Comparison of ENCODE assay signal across 21 mouse cellular contexts in genomic region chr5:97467246-97467645, GRCm38 (mm10). TPM values are rescaled to one million over a fixed set of nuclear protein-coding genes. Genes with fewer than 3 reads are reported as not detected.
DNase-seq lines count a peak whose midpoint lies in the region; ATAC-seq lines count a peak whose summit lies in the region.
"Had no signal": no experiment of that assay in that cellular context is flagged by ENCODE, and none has a peak within 500 bp of the region (broad histone marks: within the 10 kb centered on the region; RNA-seq: fewer than 3 reads in every experiment).

No protein-coding gene starts in this region.

- no peak overlapping the region for H3K4me3 ChIP-seq in forebrain, embryonic 14.5 days (ENCODE audit: low read depth, low read length)
- no peak overlapping the region for H3K4me3 ChIP-seq in forebrain, embryonic 11.5 days (ENCODE audit: low read depth, low read length)
- H3K4me3 ChIP-seq in forebrain, embryonic 16.5 days (replicated peaks; ENCODE audit: low read length) = no peak overlapping the region
- no peak overlapping the region for H3K4me3 ChIP-seq in limb, embryonic 10.5 days
- H3K4me3 ChIP-seq: embryonic facial prominence, embryonic 10.5 days; heart, adult 2 months; heart, embryonic 15.5 days had no signal

- H3K27ac ChIP-seq in forebrain, embryonic 14.5 days (ENCODE audit: low read depth, low read length) = no peak overlapping the region
- H3K27ac ChIP-seq in forebrain, embryonic 11.5 days (ENCODE audit: low read depth, low read length) = no peak overlapping the region
- peak overlapping the region; percentile 65; the same call in 1 of the 2 replicates for H3K27ac ChIP-seq in forebrain, embryonic 16.5 days (ENCODE audit: low read length)
- H3K27ac ChIP-seq in limb, embryonic 10.5 days = no peak overlapping the region
- H3K27ac ChIP-seq: embryonic facial prominence, embryonic 10.5 days; heart, adult 2 months; heart, embryonic 15.5 days; hindbrain, embryonic 14.5 days had no signal

- DNase-seq in forebrain, embryonic 14.5 days (ENCODE audit: low spot score) = peak; percentile 11
- DNase-seq in forebrain, embryonic 11.5 days (ENCODE audit: low spot score) = no peak
- peak; percentile 45 for DNase-seq in left cerebral cortex, postnatal 4 days
- no peak for DNase-seq in left cerebral cortex, postnatal 14 days (ENCODE audit: low spot score in 2 of 2)
- no peak for DNase-seq in limb, embryonic 10.5 days (ENCODE audit: low spot score)
- DNase-seq: adrenal gland, adult 2 months; adrenal gland, postnatal 25 days; gastrocnemius, postnatal 14 days; heart, adult 2 months; heart, postnatal 14 days; kidney, adult 11 months had no signal

- H3K36me3 ChIP-seq in forebrain, embryonic 14.5 days (ENCODE audit: control insufficient read depth, insufficient read depth, low read length) = no peaks in the 10 kb centered on the region
- H3K36me3 ChIP-seq in forebrain, embryonic 11.5 days (ENCODE audit: control insufficient read depth, insufficient read depth, low read length) = no peaks in the 10 kb centered on the region
- no peaks in the 10 kb centered on the region for H3K36me3 ChIP-seq in forebrain, embryonic 16.5 days (ENCODE audit: control insufficient read depth, insufficient read depth)
- H3K36me3 ChIP-seq in limb, embryonic 10.5 days = no peaks in the 10 kb centered on the region
- H3K36me3 ChIP-seq: embryonic facial prominence, embryonic 10.5 days; heart, embryonic 15.5 days had no signal

- 67% methylated on average over 7 of the region's 7 CpGs for WGBS in forebrain, embryonic 14.5 days
- 93% methylated on average over 7 of the region's 7 CpGs for WGBS in forebrain, embryonic 11.5 days
- WGBS in forebrain, embryonic 16.5 days = 62% methylated on average over 7 of the region's 7 CpGs
- WGBS in limb, embryonic 10.5 days = 91% methylated on average over 7 of the region's 7 CpGs

- H3K27me3 ChIP-seq in forebrain, embryonic 14.5 days (replicated peaks; ENCODE audit: control insufficient read depth, insufficient read depth, low read length) = no peaks in the 10 kb centered on the region
- H3K27me3 ChIP-seq in forebrain, embryonic 11.5 days (ENCODE audit: control insufficient read depth, insufficient read depth, low read length) = no peaks in the 10 kb centered on the region
- no peaks in the 10 kb centered on the region for H3K27me3 ChIP-seq in forebrain, embryonic 16.5 days (replicated peaks; ENCODE audit: control insufficient read depth, insufficient read depth, low read length)
- H3K27me3 ChIP-seq in limb, embryonic 10.5 days (ENCODE audit: low read depth, poor library complexity, severe bottlenecking) = no peaks in the 10 kb centered on the region
- H3K27me3 ChIP-seq: heart, embryonic 15.5 days had no signal

- ATAC-seq in forebrain, embryonic 14.5 days = peak; percentile 40; the same call in 1 of the 2 replicates
- no peak for ATAC-seq in forebrain, embryonic 11.5 days (replicated peaks; ENCODE audit: low FRiP score)
- no peak for ATAC-seq in forebrain, embryonic 16.5 days

- peaks cover 8% of the 10 kb centered on the region for H3K4me1 ChIP-seq in forebrain, embryonic 14.5 days (ENCODE audit: control insufficient read depth, insufficient read depth, low read length)
- no peaks in the 10 kb centered on the region for H3K4me1 ChIP-seq in forebrain, embryonic 11.5 days (replicated peaks; ENCODE audit: control insufficient read depth, insufficient read depth, low read length)
- peaks cover 14% of the 10 kb centered on the region for H3K4me1 ChIP-seq in forebrain, embryonic 16.5 days (replicated peaks; ENCODE audit: control insufficient read depth, insufficient read depth, low read length)
- H3K4me1 ChIP-seq in limb, embryonic 10.5 days = no peaks in the 10 kb centered on the region
- H3K4me1 ChIP-seq: embryonic facial prominence, embryonic 10.5 days; heart, embryonic 15.5 days had no signal

- no peak overlapping the region for H3K4me2 ChIP-seq in forebrain, embryonic 14.5 days (ENCODE audit: low read length)
- no peak overlapping the region for H3K4me2 ChIP-seq in forebrain, embryonic 11.5 days (ENCODE audit: low read depth, low read length, severe bottlenecking)
- H3K4me2 ChIP-seq in forebrain, embryonic 16.5 days (ENCODE audit: low read length) = no peak overlapping the region
- H3K4me2 ChIP-seq: heart, embryonic 11.5 days; heart, embryonic 15.5 days; hindbrain, embryonic 14.5 days had no signal

- H3K9me3 ChIP-seq in forebrain, embryonic 14.5 days (replicated peaks; ENCODE audit: control insufficient read depth, low read length) = no peaks in the 10 kb centered on the region
- H3K9me3 ChIP-seq in forebrain, embryonic 11.5 days (ENCODE audit: control insufficient read depth, low read length) = no peaks in the 10 kb centered on the region
- no peaks in the 10 kb centered on the region for H3K9me3 ChIP-seq in forebrain, embryonic 16.5 days (ENCODE audit: control insufficient read depth, low read length)
- H3K9me3 ChIP-seq in limb, embryonic 10.5 days (replicated peaks) = no peaks in the 10 kb centered on the region
- H3K9me3 ChIP-seq: embryonic facial prominence, embryonic 10.5 days; heart, embryonic 15.5 days had no signal

- intact Hi-C loops in left cerebral cortex, postnatal 4 days (cut with DNase I) = no loop called here
- intact Hi-C loops in left cerebral cortex, postnatal 14 days (cut with DNase I) = no loop called here

- no peak overlapping the region for H3K9ac ChIP-seq in forebrain, embryonic 14.5 days (ENCODE audit: low read length)
- no peak overlapping the region for H3K9ac ChIP-seq in forebrain, embryonic 11.5 days (ENCODE audit: low read length)
- H3K9ac ChIP-seq in forebrain, embryonic 16.5 days (replicated peaks; ENCODE audit: low read depth, low read length) = no peak overlapping the region
- H3K9ac ChIP-seq: heart, embryonic 15.5 days; hindbrain, embryonic 14.5 days had no signal

RNA-seq across cellular contexts. Expression of gene Gk2, which starts 10.4 kb away (rescaled TPM):
- polyA plus RNA-seq in forebrain, embryonic 14.5 days (2014; fragmentation: Nextera tagmentation; extraction: Ambion mirVana) = not detected in 2 replicates
- not detected in 2 replicates for polyA plus RNA-seq in forebrain, embryonic 11.5 days (2014; fragmentation: Nextera tagmentation; extraction: Ambion mirVana)
- total RNA-seq in left cerebral cortex, postnatal 4 days (2021) = not detected
- total RNA-seq in left cerebral cortex, postnatal 14 days (2021) = under 1 TPM in 1 of 2 experiments, not detected in 1; 0.17 TPM
- polyA plus RNA-seq in forebrain, embryonic 16.5 days (2015; fragmentation: Nextera tagmentation; extraction: Ambion mirVana) = 0.12 TPM in 1 of 2 replicates, not detected in the other
- not detected in 2 replicates for polyA plus RNA-seq in limb, embryonic 10.5 days (2016; fragmentation: Nextera tagmentation; extraction: Ambion mirVana)
- total RNA-seq: adrenal gland, adult 2 months; adrenal gland, postnatal 25 days; ES-E14; gastrocnemius, adult 18-20 months; gastrocnemius, postnatal 14 days; heart, adult 2 months; heart, postnatal 14 days; hematopoietic stem cell, adult 5-6 weeks had no signal
- polyA plus RNA-seq: adrenal gland, adult 2 months; cerebellum, adult 2 months; embryonic facial prominence, embryonic 10.5 days; embryonic facial prominence, embryonic 14.5 days; heart, adult 2 months; heart, embryonic 11.5 days; heart, embryonic 15.5 days; hindbrain, embryonic 14.5 days had no signal

Comparison
In these comparisons a context has a peak if more than half of its experiments do, and no peak if none do; other contexts are left out.
1. DNase-seq: peak in forebrain, embryonic 14.5 days (single experiment) and left cerebral cortex, postnatal 4 days (single experiment); none in forebrain, embryonic 11.5 days (single experiment), left cerebral cortex, postnatal 14 days (0 of 2) and limb, embryonic 10.5 days (single experiment).